Mouse (Mus musculus): ENCODE measurements at regions not wholly inside any gene's neighbourhood (a gene's known extent, or its start where the extent isn't known, plus 50 kb on each side); places are given as distances from the start of the nearest gene placed in this dataset.

DNA sequence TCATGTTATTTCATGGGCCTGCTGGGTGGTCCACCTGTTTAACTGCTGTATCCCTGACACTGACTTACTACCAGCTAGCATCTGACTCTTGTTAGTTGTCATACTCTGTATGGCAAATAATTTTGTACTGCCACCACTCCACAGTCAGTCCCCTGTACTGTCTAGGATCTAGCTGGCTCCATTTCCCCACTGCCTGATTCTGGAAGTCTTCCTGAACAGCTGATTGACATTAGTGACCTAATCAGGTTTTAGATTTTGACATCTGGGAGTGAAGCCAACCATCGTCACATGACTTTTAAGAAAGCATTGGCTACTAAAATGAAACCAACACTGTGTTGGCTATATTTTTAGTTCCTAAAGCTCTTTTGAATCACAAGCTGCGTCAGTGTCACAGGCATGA, 711.3 kb downstream of the Bcl11a start:
- DNase-seq (ENCODE audit: low read depth, low spot score): no peak

DNA sequence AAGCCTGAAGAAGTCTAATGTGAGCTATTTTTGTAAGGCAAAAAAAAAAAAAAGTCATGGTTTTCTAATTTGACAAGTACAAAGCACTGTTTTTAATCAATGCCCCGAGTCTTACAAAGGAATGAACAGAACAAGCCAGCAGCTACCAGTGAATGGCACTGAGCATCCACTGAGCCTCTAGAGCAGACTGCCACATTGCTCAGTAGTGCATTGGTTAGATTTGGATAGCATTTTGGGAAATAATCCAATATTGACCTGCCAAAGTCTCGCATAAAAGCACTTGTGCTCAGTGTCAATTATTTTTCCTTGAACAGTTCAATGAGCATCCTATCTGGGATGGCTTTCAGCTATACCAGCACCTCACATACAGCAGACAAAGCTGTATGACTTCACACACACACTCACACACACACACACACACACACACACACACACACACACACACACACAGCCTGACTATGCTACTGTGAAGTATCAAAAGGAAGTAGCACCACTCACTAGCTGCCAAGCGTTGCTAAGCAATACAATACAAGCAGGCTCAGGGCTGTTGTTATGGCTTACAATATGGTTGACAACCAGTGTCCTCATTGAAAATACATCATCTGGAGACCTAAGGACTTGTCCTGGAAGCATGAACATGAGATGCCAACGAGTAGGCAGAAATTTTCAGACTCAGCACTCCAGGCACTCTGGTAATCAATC, 717.8 kb downstream of the Bcl11a start:
- no peak for DNase-seq (ENCODE audit: low read depth, low spot score)

DNA sequence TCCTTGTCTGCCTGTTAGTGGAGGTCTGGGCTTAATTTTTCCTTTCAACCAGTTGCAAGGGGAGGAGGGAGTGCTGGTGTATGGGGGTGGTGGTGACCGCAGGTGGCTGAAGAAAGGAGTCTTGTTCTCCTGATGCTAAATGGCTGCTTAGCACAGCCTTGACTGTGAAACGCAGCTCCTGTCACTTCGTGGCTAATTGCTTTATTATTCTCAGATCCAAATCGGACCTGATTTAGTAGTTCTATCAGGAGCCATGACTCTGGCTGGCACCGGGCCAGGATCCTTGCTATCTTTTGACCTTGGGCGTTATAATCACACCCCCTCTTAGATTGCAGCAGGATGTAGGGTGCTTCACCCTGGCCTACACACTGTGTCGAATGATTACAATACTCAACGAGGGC, 726.8 kb downstream of the Bcl11a start:
- peak; percentile 52 for DNase-seq (ENCODE audit: low read depth, low spot score)

DNA sequence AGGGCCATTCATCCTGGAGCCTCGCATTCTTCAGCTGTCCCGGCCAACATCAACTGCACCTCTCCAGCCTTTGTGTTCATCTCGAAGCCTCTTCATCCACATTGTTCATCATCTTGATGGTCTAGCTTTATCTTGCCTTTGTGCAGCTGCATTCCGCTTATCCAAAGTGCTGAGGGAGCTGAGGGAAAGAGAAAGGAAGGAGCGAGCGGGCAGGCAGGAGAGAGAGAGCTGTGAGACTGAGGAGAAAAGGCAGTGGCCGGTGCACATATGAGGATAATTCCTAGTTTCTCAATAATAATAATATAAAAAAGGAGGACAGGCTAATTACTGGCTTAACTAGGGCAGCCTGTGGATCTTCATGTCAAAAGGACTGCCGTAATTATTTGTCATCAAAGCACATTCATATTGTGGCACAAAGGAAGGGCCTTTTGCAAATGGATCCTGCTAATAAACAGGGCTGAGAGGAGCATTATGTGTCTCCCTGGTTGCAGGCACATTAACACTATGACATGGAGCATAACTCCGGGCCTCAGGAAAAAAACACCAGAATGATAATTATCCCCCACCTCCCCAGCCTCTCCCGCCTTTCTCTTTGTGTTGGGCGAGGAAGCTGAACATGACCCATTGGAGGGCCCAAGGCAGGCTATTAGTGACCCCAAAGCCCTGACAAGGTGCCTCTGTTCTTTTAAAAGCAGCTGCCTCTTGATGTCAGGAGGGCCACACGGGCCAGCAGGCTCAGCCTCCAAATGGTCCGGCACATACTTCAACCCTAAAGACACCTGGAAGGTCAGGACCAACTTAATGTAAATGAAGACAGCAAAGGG, 751.9 kb downstream of the Bcl11a start:
- DNase-seq (ENCODE audit: low read depth, low spot score): no peak

DNA sequence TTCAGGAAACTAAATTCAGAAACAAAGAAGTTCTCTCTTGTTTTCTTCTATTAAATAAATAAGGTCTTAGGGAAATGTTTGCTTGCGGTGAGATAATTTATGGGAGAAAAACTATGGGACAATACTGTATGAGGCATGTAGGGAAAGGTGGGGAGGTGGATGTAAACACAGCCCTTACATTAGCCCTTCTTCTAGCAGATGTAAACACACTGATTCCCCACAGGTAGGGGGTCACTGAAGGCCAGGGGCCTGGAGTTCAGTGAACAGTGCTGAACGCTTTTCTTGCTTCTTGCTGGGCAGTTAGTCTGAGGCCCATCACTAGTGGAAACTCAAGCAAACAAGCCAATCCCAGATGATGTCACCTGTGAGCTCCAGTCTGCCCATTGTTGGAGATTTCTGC, 752.6 kb downstream of the Bcl11a start:
- no peak for DNase-seq (ENCODE audit: low read depth, low spot score)

DNA sequence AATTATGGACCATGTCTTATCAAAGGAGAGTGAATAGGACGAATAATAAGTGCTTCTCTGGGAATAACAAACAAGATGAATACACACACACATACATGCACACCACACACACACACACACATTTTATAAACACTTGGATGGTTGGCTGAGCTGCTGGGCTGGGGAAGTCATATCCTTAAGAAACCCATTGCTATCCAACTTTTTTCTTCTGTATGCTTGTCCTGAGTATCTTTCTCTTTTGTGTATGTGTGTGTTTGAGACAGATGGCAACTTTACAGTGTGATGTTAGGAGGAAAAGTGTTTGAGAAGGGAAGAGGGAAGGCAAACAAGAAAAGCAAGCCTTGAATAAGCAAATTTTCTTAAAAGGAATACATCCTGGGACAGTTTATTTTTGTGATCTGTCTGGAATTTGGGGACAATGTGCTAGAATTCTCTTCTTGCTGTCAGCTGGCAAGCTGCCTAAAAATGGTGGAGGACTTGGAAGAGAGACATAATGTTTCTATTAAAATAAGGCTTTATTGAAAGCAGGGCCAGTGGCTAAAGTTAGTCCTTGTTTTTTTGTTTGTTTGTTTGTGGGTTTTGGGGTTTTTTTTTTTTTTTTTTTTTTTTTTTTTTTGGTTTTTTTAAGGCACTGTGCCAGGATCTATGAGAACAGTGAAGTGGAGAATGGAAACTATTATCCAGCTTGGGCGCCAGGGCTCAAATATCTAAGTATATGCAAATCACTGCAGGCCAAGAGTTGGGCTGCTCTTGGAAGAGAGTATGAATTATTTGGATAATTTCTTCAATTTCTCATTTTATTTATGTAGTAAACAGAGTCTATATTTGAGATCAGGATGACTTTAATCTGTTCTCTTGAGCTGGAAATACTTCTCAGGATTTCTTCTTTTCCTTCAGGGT, 766.2 kb downstream of the Bcl11a start:
- no peak for DNase-seq (ENCODE audit: low read depth, low spot score)

DNA sequence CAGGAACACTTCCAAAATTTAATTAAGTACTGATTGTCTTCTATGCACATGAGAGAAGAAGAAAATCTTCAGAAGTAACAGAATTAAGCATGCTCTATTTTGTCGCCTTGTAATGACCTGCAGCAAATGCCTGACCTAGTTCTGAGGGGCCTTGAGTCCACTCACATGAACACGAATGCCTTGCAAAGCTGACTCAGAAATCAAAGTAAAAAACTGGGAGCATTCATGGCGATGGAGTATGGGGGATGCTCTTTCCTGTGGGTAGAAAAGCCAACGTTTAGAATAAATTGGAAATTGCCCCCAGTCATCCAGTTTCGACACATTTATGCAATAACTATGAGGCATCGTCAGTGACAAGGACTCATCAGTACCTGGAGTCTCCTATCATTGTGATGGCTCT, 779.1 kb downstream of the Bcl11a start:
- no peak for DNase-seq (ENCODE audit: low read depth, low spot score)

DNA sequence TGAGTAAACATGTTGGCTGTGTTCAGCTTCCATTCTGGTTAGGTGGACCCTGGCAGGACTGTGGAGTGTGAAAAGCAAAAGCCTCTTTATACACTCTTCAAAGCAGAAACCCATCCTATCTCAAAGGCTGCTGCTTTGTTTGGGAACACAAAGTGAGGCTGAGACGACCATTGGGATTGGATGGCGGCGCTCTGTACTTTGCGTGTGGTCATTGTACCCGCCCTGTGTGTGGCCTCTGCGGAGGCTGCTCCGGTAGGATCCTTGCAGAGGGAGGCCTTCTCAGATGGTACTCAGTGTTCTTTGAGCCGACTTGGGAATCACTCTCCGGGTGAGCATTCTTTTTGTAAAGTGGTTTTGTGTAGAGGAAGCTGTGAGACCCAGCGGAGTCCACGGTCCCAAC, 786.8 kb downstream of the Bcl11a start:
- no peak for DNase-seq (ENCODE audit: low read depth, low spot score)

DNA sequence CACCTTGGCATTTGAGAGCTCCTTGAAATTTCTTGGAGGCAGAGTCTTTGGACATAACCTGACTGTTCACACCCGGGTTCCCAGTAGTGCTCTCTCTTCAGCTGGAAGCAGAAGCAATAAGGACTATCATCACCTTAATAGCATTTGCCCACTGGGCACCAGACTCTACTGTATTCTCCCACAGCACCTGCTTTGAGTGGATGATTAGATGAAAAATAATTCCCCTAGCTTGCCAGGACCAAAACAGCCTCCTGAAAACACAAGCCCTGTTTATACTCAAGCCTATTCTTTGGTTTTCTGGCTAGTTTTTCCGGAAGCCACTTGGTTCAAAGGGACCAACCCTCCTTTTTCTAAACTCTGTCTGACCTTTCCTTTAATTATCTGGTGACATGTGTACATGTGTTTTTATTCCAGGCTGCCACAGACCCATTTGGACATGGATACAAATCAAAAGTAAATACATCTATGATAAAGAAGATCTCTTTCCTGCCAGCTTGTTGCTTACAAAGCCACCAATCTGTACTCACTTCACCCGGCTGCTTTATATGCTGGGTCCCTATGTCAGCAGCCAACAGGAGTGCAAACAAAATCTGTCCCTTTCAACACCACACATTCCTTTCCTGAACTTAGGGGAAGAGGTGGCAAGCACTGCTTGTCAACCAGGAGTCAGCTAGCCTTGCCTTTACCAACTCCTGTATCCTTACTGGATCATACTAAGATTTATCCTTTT, 787.4 kb downstream of the Bcl11a start:
- DNase-seq (ENCODE audit: low read depth, low spot score): no peak
